Mouse (Mus musculus): ENCODE data around the gene Gm20379. TPM values are rescaled to one million over a fixed set of nuclear protein-coding genes. Genes with fewer than 3 reads are reported as not detected.

Gm20379 gene
- total RNA-seq (2021) = not detected
- long read RNA-seq, experiment 1 = 0 reads
- long read RNA-seq, experiment 2 = 0 reads

GRCm38 (mm10) chr13:92305680-92306079 lies at the start of gene Gm20379:
Gene Gm20379 (plus strand): TSS chr13:92305980.
- intact Hi-C loops (cut with DNase I; ENCODE audit: low total_unique reads) = no loop called here

GRCm38 (mm10) chr13:92261329-92261728 lies 44.5 kb upstream of the Gm20379 start:
- no peak for DNase-seq
- intact Hi-C loops (cut with DNase I; ENCODE audit: low total_unique reads) = no loop called here

More at GRCm38 (mm10) chr13:92305680-92306079, at the start of gene Gm20379:
- DNase-seq = no peak

- intact Hi-C loops (cut with DNase I; ENCODE audit: low total_unique reads) = no loop called here
- DNase-seq = no peak
Measured at GRCm38 (mm10) chr13:92263566-92263965, 42.2 kb upstream of the Gm20379 start.

- intact Hi-C loops (cut with DNase I; ENCODE audit: low total_unique reads) = no loop called here
- no peak for DNase-seq
Measured at GRCm38 (mm10) chr13:92267076-92267475, 38.7 kb upstream of the Gm20379 start.

- intact Hi-C loops (cut with DNase I; ENCODE audit: low total_unique reads) = no loop called here
- DNase-seq = peak; percentile 56
Measured at GRCm38 (mm10) chr13:92274274-92275198, 31.2 kb upstream of the Gm20379 start.

- intact Hi-C loops (cut with DNase I; ENCODE audit: low total_unique reads) = no loop called here
- DNase-seq = no peak
Measured at GRCm38 (mm10) chr13:92275292-92275691, 30.5 kb upstream of the Gm20379 start.

GRCm38 (mm10) chr13:92277027-92277426 lies 28.8 kb upstream of the Gm20379 start:
- intact Hi-C loops (cut with DNase I; ENCODE audit: low total_unique reads) = no loop called here
- DNase-seq = no peak

- intact Hi-C loops (cut with DNase I; ENCODE audit: low total_unique reads) = no loop called here
- no peak for DNase-seq
Measured at GRCm38 (mm10) chr13:92291605-92292004, 14.2 kb upstream of the Gm20379 start.

- intact Hi-C loops (cut with DNase I; ENCODE audit: low total_unique reads) = no loop called here
- no peak for DNase-seq
Measured at GRCm38 (mm10) chr13:92293883-92294282, 11.9 kb upstream of the Gm20379 start.

- DNase-seq = no peak
- intact Hi-C loops (cut with DNase I; ENCODE audit: low total_unique reads) = no loop called here
Measured at GRCm38 (mm10) chr13:92296490-92296889, 9.3 kb upstream of the Gm20379 start.

- intact Hi-C loops (cut with DNase I; ENCODE audit: low total_unique reads) = no loop called here
- no peak for DNase-seq
Measured at GRCm38 (mm10) chr13:92297021-92297420, 8.8 kb upstream of the Gm20379 start.

GRCm38 (mm10) chr13:92299522-92299921 lies 6.3 kb upstream of the Gm20379 start:
- no peak for DNase-seq
- intact Hi-C loops (cut with DNase I; ENCODE audit: low total_unique reads) = no loop called here

GRCm38 (mm10) chr13:92301754-92302153 lies 4.0 kb upstream of the Gm20379 start:
- intact Hi-C loops (cut with DNase I; ENCODE audit: low total_unique reads) = no loop called here
- no peak for DNase-seq

- DNase-seq = no peak
- intact Hi-C loops (cut with DNase I; ENCODE audit: low total_unique reads) = no loop called here
Measured at GRCm38 (mm10) chr13:92302466-92302865, 3.3 kb upstream of the Gm20379 start.

GRCm38 (mm10) chr13:92303062-92303948 lies 2.5 kb upstream of the Gm20379 start:
- intact Hi-C loops (cut with DNase I; ENCODE audit: low total_unique reads) = no loop called here
- DNase-seq = no peak

- intact Hi-C loops (cut with DNase I; ENCODE audit: low total_unique reads) = no loop called here
- DNase-seq = no peak
Measured at GRCm38 (mm10) chr13:92304291-92304690, 1.5 kb upstream of the Gm20379 start.

- intact Hi-C loops (cut with DNase I; ENCODE audit: low total_unique reads) = no loop called here
Measured at GRCm38 (mm10) chr13:92314613-92315012, 8.8 kb downstream of the Gm20379 start.

GRCm38 (mm10) chr13:92320770-92321169 lies 15.0 kb downstream of the Gm20379 start:
- intact Hi-C loops (cut with DNase I; ENCODE audit: low total_unique reads) = no loop called here
- no peak for DNase-seq

More at GRCm38 (mm10) chr13:92314613-92315012, 8.8 kb downstream of the Gm20379 start:
- no peak for DNase-seq

- intact Hi-C loops (cut with DNase I; ENCODE audit: low total_unique reads) = no loop called here
- no peak for DNase-seq
Measured at GRCm38 (mm10) chr13:92326030-92326429, 20.2 kb downstream of the Gm20379 start.

- DNase-seq = no peak
- intact Hi-C loops (cut with DNase I; ENCODE audit: low total_unique reads) = no loop called here
Measured at GRCm38 (mm10) chr13:92328000-92328399, 22.2 kb downstream of the Gm20379 start.

All from gastrocnemius, postnatal 14 days (tissue).